Mouse (Mus musculus) embryonic fibroblast, embryonic 13.5 days (primary cell): ENCODE results near the gene Cds1. TPM values are rescaled to one million over a fixed set of nuclear protein-coding genes. Genes with fewer than 3 reads are reported as not detected.

ENCODE experiments used
- H3K27ac ChIP-seq: 2 replicates; pipeline ENCODE4 v1.5.1; 2012; ENCODE audit warnings: low read length, control low read depth, inconsistent platforms; ENCODE audit not compliant: insufficient read depth
- H3K4me1 ChIP-seq: 2 replicates; pipeline ENCODE4 v1.6.1; 2011; ENCODE audit warnings: low read length; ENCODE audit not compliant: control insufficient read depth, insufficient read depth
- H3K4me3 ChIP-seq: 2 replicates; pipeline ENCODE4 v1.5.1; 2011; ENCODE audit warnings: mild to moderate bottlenecking, control low read depth, low read length; ENCODE audit not compliant: insufficient read depth
- CTCF ChIP-seq: IDR thresholded peaks from 2 replicates; pipeline ENCODE4 v1.5.1; 2011; ENCODE audit warnings: mild to moderate bottlenecking, control low read depth, low read length, moderate library complexity, borderline replicate concordance; ENCODE audit not compliant: insufficient read depth
- POLR2A ChIP-seq: IDR thresholded peaks from 2 replicates; pipeline ENCODE4 v1.6.1; 2011; ENCODE audit warnings: low read depth, mild to moderate bottlenecking, control low read depth, low read length, moderate library complexity
- polyA plus RNA-seq: library from polyadenylated mRNA; stranded (reverse); fragments of >200 nt; gene quantifications from 2 replicates; pipeline ENCODE4 v1.2.4, GENCODE M21; 2011; ENCODE audit warnings: low read depth; ENCODE audit not compliant: missing spikeins, insufficient read length

Gene Cds1
- polyA plus RNA-seq, 1 experiment, result 3.1 TPM

- Histone ChIP-seq H3K4me3 (no peak overlapping the region), H3K27ac (no peak overlapping the region), H3K4me1 (no peaks in the 10 kb centered on the region)
- TF ChIP-seq POLR2A (no peak), CTCF (no peak)
These were observed 27.7 kb downstream of the Cds1 start for GRCm38 (mm10) chr5:101792665-101793064.

GRCm38 (mm10) chr5:101801891-101802290 lies 37.0 kb downstream of the Cds1 start:
- Histone ChIP-seq H3K27ac (no peak overlapping the region), H3K4me1 (no peaks in the 10 kb centered on the region), H3K4me3 (no peak overlapping the region)
- TF ChIP-seq POLR2A, result no peak
- no peak for TF ChIP-seq CTCF

GRCm38 (mm10) chr5:101802358-101803022 lies 37.6 kb downstream of the Cds1 start:
- no peak for TF ChIP-seq POLR2A
- no peak for TF ChIP-seq CTCF
- H3K4me3 ChIP-seq, result no peak overlapping the region
- H3K4me1 ChIP-seq, result no peaks in the 10 kb centered on the region
- no peak overlapping the region for H3K27ac ChIP-seq

GRCm38 (mm10) chr5:101811296-101812169 lies 46.6 kb downstream of the Cds1 start:
- TF ChIP-seq CTCF, result no peak
- no peak for TF ChIP-seq POLR2A
- Histone ChIP-seq H3K4me3 (no peak overlapping the region), H3K27ac (no peak overlapping the region), H3K4me1 (no peaks in the 10 kb centered on the region)

- TF ChIP-seq POLR2A (no peak), CTCF (no peak)
- Histone ChIP-seq H3K27ac (no peak overlapping the region), H3K4me1 (no peaks in the 10 kb centered on the region), H3K4me3 (no peak overlapping the region)
These were observed 51.9 kb downstream of the Cds1 start for GRCm38 (mm10) chr5:101816822-101817221.

GRCm38 (mm10) chr5:101819216-101819615 lies 54.3 kb downstream of the Cds1 start:
- H3K4me3 ChIP-seq, result no peak overlapping the region
- H3K27ac ChIP-seq, result no peak overlapping the region
- no peaks in the 10 kb centered on the region for H3K4me1 ChIP-seq
- TF ChIP-seq POLR2A (no peak), CTCF (no peak)

GRCm38 (mm10) chr5:101819844-101820243 lies 54.9 kb downstream of the Cds1 start:
- TF ChIP-seq POLR2A (no peak), CTCF (no peak)
- no peak overlapping the region for H3K4me3 ChIP-seq
- H3K27ac ChIP-seq, result no peak overlapping the region
- no peaks in the 10 kb centered on the region for H3K4me1 ChIP-seq

GRCm38 (mm10) chr5:101821052-101821451 lies 56.1 kb downstream of the Cds1 start:
- no peak overlapping the region for H3K27ac ChIP-seq
- no peaks in the 10 kb centered on the region for H3K4me1 ChIP-seq
- H3K4me3 ChIP-seq, result no peak overlapping the region
- TF ChIP-seq POLR2A (no peak), CTCF (no peak)

GRCm38 (mm10) chr5:101821491-101822310 lies 56.8 kb downstream of the Cds1 start:
- no peak overlapping the region for H3K27ac ChIP-seq
- H3K4me3 ChIP-seq, result no peak overlapping the region
- TF ChIP-seq CTCF (no peak), POLR2A (no peak)
- no peaks in the 10 kb centered on the region for H3K4me1 ChIP-seq

- Histone ChIP-seq H3K4me1 (no peaks in the 10 kb centered on the region), H3K4me3 (no peak overlapping the region), H3K27ac (no peak overlapping the region)
- TF ChIP-seq POLR2A, result no peak
- TF ChIP-seq CTCF, result no peak
These were observed 57.4 kb downstream of the Cds1 start for GRCm38 (mm10) chr5:101822311-101822670.
